Mouse (Mus musculus) erythroblast, adult 5-6 weeks (primary cell): ENCODE measurements around the gene Pim2. TPM values are rescaled to one million over a fixed set of nuclear protein-coding genes. Genes with fewer than 3 reads are reported as not detected.
A peak's percentile ranks its signal among the peaks of the same experiment; 100 is the strongest.

Source experiments
- ATAC-seq: replicated peaks from 2 replicates; pipeline ENCODE4 v1.8.0; 2016; ENCODE audit warnings: moderate number of reproducible peaks, mild to moderate bottlenecking, moderate TSS enrichment, inconsistent platforms; ENCODE audit not compliant: poor library complexity, low FRiP score, severe bottlenecking
- total RNA-seq, 2 experiments: library from RNA; stranded (forward) in 1 of 2; stranded (reverse) in 1 of 2; fragments of 150-400 nt in 1 of 2; fragments of 200-764, 138-1000 nt in 1 of 2; gene quantifications; 2 replicates each; pipeline versions ENCODE4 v1.2.3 to v1.2.4; 2015 to 2017; ENCODE audit warnings: low replicate concordance in 2 of 2

Gene Pim2
- total RNA-seq (2015; ENCODE audit: low replicate concordance), result 41.9 and 42.8 TPM in 2 replicates
- total RNA-seq (2017; ENCODE audit: low replicate concordance), result 30.4 and 31.3 TPM in 2 replicates

GRCm38 (mm10) chrX:7878007-7878419, at the start of gene Pim2:
Gene Pim2 (plus strand): TSS chrX:7878262.
- ATAC-seq, result peak; percentile 88

- peak; percentile 64 for ATAC-seq
These were observed 40.9 kb upstream of the Pim2 start for GRCm38 (mm10) chrX:7837146-7837545.

DNA sequence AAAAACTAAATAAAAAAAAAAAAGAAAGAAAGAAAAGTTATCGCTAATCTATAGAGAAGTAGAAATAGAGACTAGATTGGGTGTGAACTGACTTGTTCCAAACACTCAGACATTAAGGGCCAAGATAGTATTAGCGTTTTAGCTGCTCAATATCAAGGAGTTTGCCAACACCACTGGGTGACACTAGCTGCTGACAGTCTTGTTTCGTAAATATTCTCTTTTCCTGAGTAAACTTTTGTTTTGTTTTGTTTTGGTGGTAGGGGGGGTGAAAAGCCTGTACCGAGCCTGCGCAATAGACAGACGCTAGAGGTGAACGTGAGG, 37.3 kb upstream of the Pim2 start:
- ATAC-seq, result no peak

DNA sequence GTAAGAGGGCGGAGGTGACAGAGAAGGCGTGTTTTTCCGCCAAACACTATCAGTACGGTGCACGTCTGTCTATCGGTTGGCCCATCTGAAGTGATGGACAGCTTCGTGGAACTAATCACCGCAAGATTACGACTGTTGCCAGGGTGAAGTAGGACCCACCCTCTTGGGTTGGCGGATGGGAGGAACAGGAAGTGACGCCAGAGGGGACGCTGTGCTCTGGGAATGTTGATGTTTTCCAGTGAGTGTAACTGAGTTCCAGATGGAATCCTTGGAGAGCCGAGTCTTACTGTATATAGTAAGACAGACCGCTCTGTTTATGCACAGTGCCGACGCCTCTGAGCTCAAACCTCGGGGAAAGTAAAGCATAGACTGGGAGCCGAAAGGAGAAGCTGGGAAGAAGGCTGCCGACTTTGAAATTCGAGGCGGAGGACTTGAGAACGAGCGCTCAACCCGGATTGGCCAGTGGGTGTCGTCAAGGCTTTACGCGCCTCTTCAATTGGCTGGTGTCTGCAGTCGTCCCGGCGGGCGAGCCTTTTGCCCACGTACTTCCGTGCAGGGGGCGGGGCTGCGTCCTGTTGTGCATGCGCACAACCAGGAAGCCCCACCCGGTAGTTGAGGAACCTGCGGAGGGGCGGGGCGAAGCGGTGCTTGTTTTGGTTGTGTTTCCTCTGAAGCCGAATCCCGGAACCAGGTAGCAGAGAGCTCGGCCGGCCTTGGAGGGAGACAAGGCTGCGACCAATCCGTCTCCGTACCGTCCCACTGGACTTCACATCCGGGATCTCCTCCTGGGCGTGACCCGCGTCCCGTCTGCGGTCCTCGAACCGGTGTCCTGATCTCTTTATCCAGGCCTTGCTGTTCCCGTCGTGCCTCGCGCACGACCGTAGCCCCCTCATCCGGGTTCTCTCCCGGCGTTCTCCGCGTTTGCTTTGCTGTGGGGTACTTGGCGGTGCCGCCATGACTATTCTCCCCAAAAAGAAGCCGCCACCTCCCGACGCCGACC, 36.6 kb upstream of the Pim2 start, which contains the start of gene Otud5:
Gene Otud5 (plus strand): TSS at position 202 of the 1,000 bp plus-strand sequence.
- peak; percentile 80 for ATAC-seq

DNA sequence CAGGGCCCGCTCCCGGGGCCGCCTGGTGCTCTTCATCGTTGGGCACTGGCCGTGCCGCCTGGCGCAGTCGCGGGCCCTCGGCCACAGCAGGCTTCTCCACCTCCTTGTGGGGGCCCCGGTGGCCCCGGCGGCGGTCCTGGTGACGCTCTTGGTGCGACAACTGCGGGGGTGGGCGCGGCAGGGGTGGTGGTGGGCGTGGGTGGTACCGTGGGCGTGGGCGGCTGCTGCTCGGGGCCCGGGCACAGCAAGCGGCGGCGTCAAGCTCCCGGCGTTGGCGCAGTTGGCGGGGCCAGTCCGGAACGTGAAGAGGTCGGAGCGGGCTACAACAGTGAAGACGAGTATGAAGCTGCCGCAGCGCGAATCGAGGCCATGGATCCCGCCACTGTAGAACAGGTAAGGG, 35.7 kb upstream of the Pim2 start:
- ATAC-seq, result 0 out of 2 replicates have a peak, but pooled peaks have one; percentile 22

DNA sequence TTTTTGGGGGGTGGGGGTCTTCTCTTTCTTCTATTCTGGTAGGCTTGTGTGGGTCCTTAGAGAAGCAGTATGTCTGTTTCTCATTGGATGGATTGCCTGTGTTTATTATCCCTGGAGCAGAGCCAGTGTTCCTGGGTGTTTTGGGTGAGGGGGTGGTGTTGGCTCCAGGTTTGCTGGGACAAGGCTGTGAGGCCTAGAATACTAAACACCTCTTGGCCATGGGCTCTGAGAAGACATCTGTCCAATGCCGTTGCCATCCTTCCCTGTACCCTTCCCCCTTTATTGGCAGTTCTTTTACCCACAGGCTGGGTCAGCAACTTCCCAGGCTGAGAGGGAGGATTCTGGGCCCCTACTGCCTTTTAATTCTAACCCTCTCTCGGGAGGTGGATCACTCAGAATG, 30.2 kb upstream of the Pim2 start:
- no peak for ATAC-seq

GRCm38 (mm10) chrX:7854578-7854977, 23.5 kb upstream of the Pim2 start:
- ATAC-seq, result peak; percentile 60

DNA sequence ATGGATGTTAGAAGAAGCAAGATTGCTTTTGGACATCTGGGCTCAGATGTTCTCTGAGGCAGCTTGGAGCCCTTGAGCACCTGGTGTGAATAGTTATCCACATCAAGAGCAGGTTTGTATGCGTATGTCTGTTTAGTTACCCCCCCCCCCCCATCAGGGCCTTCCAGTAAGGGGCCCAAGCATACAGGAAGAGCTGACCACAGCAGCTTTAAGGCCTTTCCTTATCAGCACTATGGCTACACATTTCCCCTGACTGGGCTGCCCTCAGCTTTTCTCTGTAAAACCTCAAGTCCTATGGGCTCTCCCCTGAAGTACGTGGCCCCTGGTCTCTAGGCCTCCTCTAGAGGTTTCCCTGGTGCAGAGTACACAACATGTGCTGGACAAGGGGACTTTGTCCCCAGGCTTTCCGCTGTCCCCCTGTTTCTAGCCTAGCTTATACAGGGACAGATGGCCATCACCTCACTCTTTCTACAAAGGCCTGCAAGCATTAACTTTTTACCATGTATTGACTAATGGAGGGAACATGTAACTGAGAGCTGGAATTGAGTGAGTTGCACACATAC, 18.8 kb upstream of the Pim2 start:
- ATAC-seq, result no peak

- ATAC-seq, result no peak
These were observed 14.9 kb upstream of the Pim2 start for GRCm38 (mm10) chrX:7863181-7863580.

DNA sequence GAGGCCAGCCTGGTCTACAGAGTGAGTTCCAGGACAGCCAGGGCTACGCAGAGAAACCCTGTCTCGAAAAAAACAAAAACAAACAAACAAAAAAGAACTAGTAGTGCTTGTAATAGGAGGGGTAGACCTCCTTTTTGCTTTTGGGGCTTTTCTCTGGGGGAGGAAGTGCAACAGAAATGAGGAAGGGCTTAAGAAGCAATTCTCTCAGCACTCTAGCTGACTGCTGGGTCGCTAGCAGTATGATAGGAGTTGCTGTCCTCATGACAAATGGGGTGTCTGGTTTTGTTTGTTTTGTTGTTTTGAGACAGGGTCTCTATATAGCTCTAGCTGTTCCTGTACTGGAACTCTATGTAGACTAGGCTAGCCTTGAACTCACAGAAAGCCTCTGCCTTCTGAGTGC, 13.5 kb upstream of the Pim2 start:
- no peak for ATAC-seq

DNA sequence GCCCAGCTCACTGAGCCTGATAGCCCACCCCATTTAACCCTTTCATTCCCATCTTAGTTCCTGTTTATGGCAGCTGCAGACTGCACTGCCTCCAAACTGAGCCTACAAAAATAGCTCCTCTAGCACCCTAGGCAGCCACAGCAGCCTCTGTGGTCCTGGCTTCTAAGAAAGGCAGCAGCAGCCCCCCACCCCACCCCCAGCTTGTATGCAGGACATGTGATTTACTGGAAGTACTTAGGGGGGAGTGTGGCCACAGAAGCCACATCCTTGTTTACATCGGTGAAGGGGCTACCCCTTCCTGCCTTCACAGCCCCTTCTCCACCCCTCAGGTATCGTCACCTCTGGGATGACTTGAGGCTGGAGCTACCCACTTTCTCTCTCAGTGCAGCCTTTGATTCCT, 12.7 kb upstream of the Pim2 start:
- no peak for ATAC-seq

- no peak for ATAC-seq
These were observed 12.3 kb upstream of the Pim2 start for GRCm38 (mm10) chrX:7865786-7866185.

- no peak for ATAC-seq
These were observed 10.9 kb upstream of the Pim2 start for GRCm38 (mm10) chrX:7867141-7867540.

DNA sequence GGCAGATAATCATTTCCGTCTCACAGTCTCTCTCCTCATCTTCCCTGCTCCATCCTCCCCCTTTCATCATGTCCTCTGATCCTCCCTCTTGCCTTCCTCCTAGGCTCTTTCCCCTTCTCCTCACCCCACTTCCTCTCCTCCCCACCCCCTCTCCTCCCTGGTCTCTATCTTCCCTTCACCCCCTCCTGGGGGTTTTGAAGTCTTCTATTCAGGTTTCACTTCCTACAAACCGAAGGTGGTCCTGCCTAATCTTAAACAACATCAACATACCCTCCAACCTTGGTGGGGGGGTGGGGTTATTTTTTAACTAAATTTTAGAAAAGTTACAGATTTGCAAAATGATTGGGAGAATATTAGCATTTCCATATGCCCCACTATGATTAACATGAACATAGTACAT, 9.6 kb upstream of the Pim2 start:
- ATAC-seq, result no peak

- no peak for ATAC-seq
These were observed 8.2 kb upstream of the Pim2 start for GRCm38 (mm10) chrX:7869826-7870225.

GRCm38 (mm10) chrX:7878495-7878894, 433 bp downstream of the Pim2 start:
- ATAC-seq, result no peak

DNA sequence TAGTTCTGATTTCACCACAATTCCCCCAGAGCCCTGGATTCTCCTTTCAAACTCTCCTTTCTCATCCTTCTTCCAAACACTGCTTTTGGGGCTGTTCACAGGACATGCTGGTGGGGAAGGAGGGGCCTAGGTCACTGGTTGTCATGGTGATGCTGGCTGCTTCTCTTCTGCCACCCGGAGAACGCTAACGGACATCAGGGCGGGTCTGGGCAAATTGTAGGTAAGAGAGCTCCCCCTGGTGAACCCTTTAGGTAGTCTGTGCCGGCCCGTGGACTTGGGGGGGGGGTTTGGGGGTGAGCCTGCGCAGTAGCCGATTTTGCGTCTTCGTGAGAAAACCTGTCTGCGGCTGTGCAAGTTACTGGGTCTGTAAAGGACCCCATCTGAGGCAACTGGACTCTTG, 1.8 kb downstream of the Pim2 start:
- 0 out of 2 replicates have a peak, but pooled peaks have one; percentile 19 for ATAC-seq

- ATAC-seq, result peak; percentile 88
These were observed 5.9 kb downstream of the Pim2 start, which contains the start of gene Slc35a2 for GRCm38 (mm10) chrX:7883841-7884567. Gene Slc35a2 (plus strand): TSS chrX:7884028.

DNA sequence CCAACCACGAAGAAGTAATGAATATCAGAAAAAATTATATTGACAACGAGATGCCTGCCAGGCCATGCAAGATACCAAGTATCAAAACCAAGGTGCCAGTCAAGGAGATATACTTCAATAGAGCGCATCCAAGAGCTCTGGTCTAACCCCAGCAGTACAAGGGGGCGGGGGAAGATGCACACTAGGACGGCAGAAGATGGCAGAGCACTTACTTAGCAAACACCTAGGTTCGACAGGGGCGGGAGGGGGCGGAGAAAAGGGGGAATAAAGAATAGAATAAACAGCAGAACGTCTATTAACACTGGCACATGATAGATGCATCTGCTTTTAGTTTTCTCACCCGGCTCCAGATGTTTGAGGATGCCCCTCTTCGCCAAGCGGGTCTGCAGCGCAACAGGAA, 20.1 kb downstream of the Pim2 start:
- ATAC-seq, result no peak
